Mouse (Mus musculus) lung, postnatal 0 days (tissue): ENCODE data around the gene Thbs4.
A peak's percentile ranks its signal among the peaks of the same experiment; 100 is the strongest.

Experiments
- CTCF ChIP-seq: IDR thresholded peaks from 2 replicates; pipeline ENCODE4 v1.5.1; 2016; ENCODE audit warnings: antibody characterized with exemption, mild to moderate bottlenecking
- EP300 ChIP-seq: IDR thresholded peaks from 2 replicates; pipeline ENCODE4 v1.6.1; 2016; ENCODE audit warnings: antibody characterized with exemption, mild to moderate bottlenecking, control low read depth

DNA sequence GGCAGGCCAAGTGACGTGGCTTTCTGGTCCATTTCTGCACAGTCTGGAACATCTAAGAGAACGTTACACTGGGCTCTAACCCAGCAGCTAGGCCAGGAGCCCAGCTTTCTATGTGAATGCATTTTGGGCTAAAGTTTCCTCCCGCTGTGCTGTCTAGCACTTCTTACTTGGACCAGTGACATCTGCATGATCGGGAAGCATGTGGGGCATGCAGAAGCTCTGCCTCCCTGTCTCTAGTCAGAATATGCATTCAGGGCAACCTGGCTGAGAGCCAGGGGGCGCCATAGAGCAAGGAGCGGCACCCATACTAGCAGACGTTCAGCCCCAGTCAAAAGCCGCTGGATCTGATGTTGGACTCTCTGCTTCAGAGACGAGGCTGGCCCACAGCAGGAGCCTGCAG is 61.4 kb downstream of the Thbs4 start:
- TF ChIP-seq CTCF (peak; percentile 71), EP300 (no peak)
